Mouse (Mus musculus) MEL (cell line): ENCODE results near the gene Gstp2. TPM values are rescaled to one million over a fixed set of nuclear protein-coding genes. Genes with fewer than 3 reads are reported as not detected.
A peak's percentile ranks its signal among the peaks of the same experiment; 100 is the strongest.

Source experiments
- DNase-seq: peaks from one replicate; pipeline ENCODE4 v3.0.0; 2011; ENCODE audit warnings: low read depth, low spot score
- H3K27ac ChIP-seq: 2 replicates; pipeline ENCODE4 v1.5.1; 2012; ENCODE audit warnings: low read depth, mild to moderate bottlenecking, control low read depth, low read length, moderate library complexity; ENCODE audit not compliant: control insufficient read depth
- H3K27me3 ChIP-seq, 2 experiments: fragments of 150-350 bp in 1 of 2; sonication (generic) in 1 of 2; 2 replicates each; pipeline ENCODE4 v1.6.1; 2012; ENCODE audit warnings: low read length in 2 of 2, mild to moderate bottlenecking in 2 of 2, improper control_type of control experiment in 1 of 2, moderate library complexity in 1 of 2; ENCODE audit not compliant: insufficient read depth in 2 of 2, control insufficient read depth in 1 of 2
- H3K36me3 ChIP-seq, 2 experiments: 2 replicates each; pipeline ENCODE4 v1.6.1; 2012 to 2014; ENCODE audit warnings: low read length in 2 of 2, improper control_type of control experiment in 1 of 2, inconsistent platforms in 1 of 2, mild to moderate bottlenecking in 1 of 2; ENCODE audit not compliant: insufficient read depth in 2 of 2, control insufficient read depth in 1 of 2
- H3K4me1 ChIP-seq, 2 experiments: fragments of 150-350 bp in 1 of 2; sonication (generic) in 1 of 2; 2 replicates each; pipeline ENCODE4 v1.6.1; 2012; ENCODE audit warnings: low read length in 2 of 2, improper control_type of control experiment in 1 of 2, mild to moderate bottlenecking in 1 of 2; ENCODE audit not compliant: insufficient read depth in 2 of 2, control insufficient read depth in 1 of 2
- H3K4me3 ChIP-seq, 2 experiments: fragments of 150-350 bp in 1 of 2; sonication (generic) in 1 of 2; 2 replicates each; pipeline ENCODE4 v1.5.1; 2012; ENCODE audit warnings: low read depth in 2 of 2, low read length in 2 of 2, mild to moderate bottlenecking in 2 of 2, moderate library complexity in 2 of 2, control low read depth in 1 of 2, improper control_type of control experiment in 1 of 2; ENCODE audit not compliant: control insufficient read depth in 1 of 2, insufficient read depth in 1 of 2
- H3K79me2 ChIP-seq: 2 replicates; pipeline ENCODE4 v1.6.1; 2012; ENCODE audit warnings: mild to moderate bottlenecking, low read length, moderate library complexity; ENCODE audit not compliant: control insufficient read depth, poor library complexity, insufficient read depth
- H3K9ac ChIP-seq: 2 replicates; pipeline ENCODE4 v1.6.1; 2012; ENCODE audit warnings: low read depth, mild to moderate bottlenecking, control low read depth, low read length, moderate library complexity; ENCODE audit not compliant: control insufficient read depth, poor library complexity, severe bottlenecking
- H3K9me3 ChIP-seq: fragments of 150-350 bp; sonication (generic); replicated peaks from 2 replicates; pipeline ENCODE4 v1.6.1; 2012; ENCODE audit warnings: mild to moderate bottlenecking, low read length, improper control_type of control experiment, moderate library complexity; ENCODE audit not compliant: insufficient read depth
- CHD1 ChIP-seq: IDR thresholded peaks from 2 replicates; pipeline ENCODE4 v1.6.1; 2012; ENCODE audit warnings: low read depth, mild to moderate bottlenecking, inconsistent platforms, low read length, improper control_type of control experiment
- CTCF ChIP-seq, 3 experiments: IDR thresholded peaks in 2 of 3; conservative IDR thresholded peaks in 1 of 3; 2 replicates each; pipeline ENCODE4 v1.5.1; 2011 to 2012; ENCODE audit warnings: low read length in 3 of 3, low read depth in 2 of 3, mild to moderate bottlenecking in 2 of 3, improper control_type of control experiment in 1 of 3, inconsistent platforms in 1 of 3, mixed read lengths in 1 of 3, moderate library complexity in 1 of 3; ENCODE audit not compliant: control insufficient read depth in 1 of 3, insufficient read depth in 1 of 3, poor library complexity in 1 of 3, severe bottlenecking in 1 of 3
- E2F4 ChIP-seq: IDR thresholded peaks from 2 replicates; pipeline ENCODE4 v1.6.1; 2011; ENCODE audit warnings: low read depth, low read length, improper control_type of control experiment, borderline replicate concordance
- ETS1 ChIP-seq: IDR thresholded peaks from 2 replicates; pipeline ENCODE4 v1.6.1; 2012; ENCODE audit warnings: low read depth, mild to moderate bottlenecking, inconsistent platforms, low read length, improper control_type of control experiment, moderate library complexity
- GATA1 ChIP-seq: IDR thresholded peaks from 2 replicates; pipeline ENCODE4 v1.6.1; 2011; ENCODE audit warnings: low read depth, low read length, improper control_type of control experiment
- KAT2A ChIP-seq: conservative IDR thresholded peaks from 2 replicates; pipeline ENCODE4 v1.6.1; 2012; ENCODE audit warnings: low read depth, low read length, improper control_type of control experiment, inconsistent platforms
- MAZ ChIP-seq: IDR thresholded peaks from 2 replicates; pipeline ENCODE4 v1.6.1; 2012; ENCODE audit warnings: low read depth, mild to moderate bottlenecking, inconsistent platforms, low read length, improper control_type of control experiment
- MEF2A ChIP-seq: IDR thresholded peaks from 2 replicates; pipeline ENCODE4 v1.6.1; 2014; ENCODE audit warnings: low read depth, mild to moderate bottlenecking, inconsistent platforms, low read length, improper control_type of control experiment; ENCODE audit not compliant: poor library complexity, insufficient replicate concordance, severe bottlenecking; ENCODE audit errors: extremely low read depth
- MXI1 ChIP-seq: IDR thresholded peaks from 2 replicates; pipeline ENCODE4 v1.6.1; 2011; ENCODE audit warnings: mild to moderate bottlenecking, low read depth, low read length, improper control_type of control experiment
- NELFE ChIP-seq: IDR thresholded peaks from 2 replicates; pipeline ENCODE4 v1.6.1; 2011; ENCODE audit warnings: low read depth, low read length, improper control_type of control experiment
- POLR2A ChIP-seq, 2 experiments: IDR thresholded peaks; 2 replicates each; pipeline ENCODE4 v1.6.1; 2011 to 2012; ENCODE audit warnings: low read length in 2 of 2, mild to moderate bottlenecking in 2 of 2, control low read depth in 1 of 2, improper control_type of control experiment in 1 of 2, low read depth in 1 of 2, moderate library complexity in 1 of 2; ENCODE audit not compliant: control insufficient read depth in 1 of 2, insufficient read depth in 1 of 2, poor library complexity in 1 of 2
- POLR2AphosphoS2 ChIP-seq: IDR thresholded peaks from 2 replicates; pipeline ENCODE4 v1.6.1; 2011; ENCODE audit warnings: low read length, improper control_type of control experiment
- POLR2AphosphoS5 ChIP-seq: IDR thresholded peaks from 2 replicates; pipeline ENCODE4 v1.6.1; 2012; ENCODE audit warnings: low read depth, borderline replicate concordance, mild to moderate bottlenecking, inconsistent platforms, low read length, moderate library complexity, mixed read lengths
- RAD21 ChIP-seq: IDR thresholded peaks from 2 replicates; pipeline ENCODE4 v1.6.1; 2011; ENCODE audit warnings: mild to moderate bottlenecking, low read depth, low read length, improper control_type of control experiment
- SIN3A ChIP-seq: IDR thresholded peaks from 2 replicates; pipeline ENCODE4 v1.6.1; 2012; ENCODE audit warnings: low read length, improper control_type of control experiment, inconsistent platforms
- SMC3 ChIP-seq: IDR thresholded peaks from 2 replicates; pipeline ENCODE4 v1.6.1; 2011; ENCODE audit warnings: low read depth, low read length, improper control_type of control experiment
- TCF12 ChIP-seq: IDR thresholded peaks from 2 replicates; pipeline ENCODE4 v1.6.1; 2014; ENCODE audit warnings: low read depth, mild to moderate bottlenecking, inconsistent platforms, low read length, improper control_type of control experiment, moderate library complexity
- UBTF ChIP-seq: IDR thresholded peaks from 2 replicates; pipeline ENCODE4 v1.6.1; 2012; ENCODE audit warnings: low read depth, mild to moderate bottlenecking, inconsistent platforms, low read length, improper control_type of control experiment, moderate library complexity, borderline replicate concordance; ENCODE audit not compliant: insufficient read depth
- USF1 ChIP-seq: IDR thresholded peaks from 2 replicates; pipeline ENCODE4 v1.6.1; 2014; ENCODE audit warnings: low read depth, mild to moderate bottlenecking, inconsistent platforms, low read length, improper control_type of control experiment, moderate library complexity
- ZC3H11A ChIP-seq: IDR thresholded peaks from 2 replicates; pipeline ENCODE4 v1.6.1; 2012; ENCODE audit warnings: low read depth, mild to moderate bottlenecking, inconsistent platforms, low read length, improper control_type of control experiment
- polyA plus RNA-seq, 2 experiments: library from polyadenylated mRNA; stranded (reverse) in 1 of 2; unstranded in 1 of 2; fragments of >175 nt in 1 of 2; fragments of >200 nt in 1 of 2; gene quantifications; 2 replicates each; pipeline versions ENCODE4 v1.2.1 to v1.2.4; 2012; ENCODE audit warnings: low replicate concordance in 2 of 2, low read depth in 1 of 2; ENCODE audit not compliant: insufficient read length in 2 of 2, insufficient read depth in 1 of 2, missing spikeins in 1 of 2
- total RNA-seq: library from RNA; depleted of rRNA; stranded (reverse); fragments of 300-350 nt; gene quantifications from 2 replicates; pipeline ENCODE4 v1.2.3, GENCODE M21; 2012

Gstp2 gene
- total and polyA plus RNA-seq, 3 experiments = 0.65 to 7.4 TPM; not detected in 1

GRCm38 (mm10) chr19:4084984-4085383 lies 39.2 kb upstream of the Gstp2 start:
- TF ChIP-seq CTCF (IDR thresholded peaks at IDR 0.05 in 2 of 3, conservative IDR thresholded peaks at IDR 0.05 in 1 of 3; ENCODE audit: control insufficient read depth in 1 of 3, insufficient read depth in 1 of 3, low read depth in 2 of 3, low read length in 3 of 3, poor library complexity in 1 of 3, severe bottlenecking in 1 of 3) (peak in 1 of 3 experiments; percentile 23; a peak in 2 of 6 replicates), ZC3H11A (peak; percentile 12; the same call in 1 of the 2 replicates), RAD21 (peak; percentile 21), KAT2A (no peak), SMC3 (0 out of 2 replicates have a peak, but pooled peaks have one; percentile 22), CHD1 (no peak)
- DNase-seq = no peak
- Histone ChIP-seq H3K27me3 (no peaks in the 10 kb centered on the region; a peak in 2 of 4 replicates), H3K79me2 (no peaks in the 10 kb centered on the region), H3K4me1 (no peaks in the 10 kb centered on the region), H3K9ac (no peak overlapping the region), H3K9me3 (no peaks in the 10 kb centered on the region), H3K36me3 (no peaks in the 10 kb centered on the region), H3K4me3 (no peak overlapping the region), H3K27ac (no peak overlapping the region)

DNA sequence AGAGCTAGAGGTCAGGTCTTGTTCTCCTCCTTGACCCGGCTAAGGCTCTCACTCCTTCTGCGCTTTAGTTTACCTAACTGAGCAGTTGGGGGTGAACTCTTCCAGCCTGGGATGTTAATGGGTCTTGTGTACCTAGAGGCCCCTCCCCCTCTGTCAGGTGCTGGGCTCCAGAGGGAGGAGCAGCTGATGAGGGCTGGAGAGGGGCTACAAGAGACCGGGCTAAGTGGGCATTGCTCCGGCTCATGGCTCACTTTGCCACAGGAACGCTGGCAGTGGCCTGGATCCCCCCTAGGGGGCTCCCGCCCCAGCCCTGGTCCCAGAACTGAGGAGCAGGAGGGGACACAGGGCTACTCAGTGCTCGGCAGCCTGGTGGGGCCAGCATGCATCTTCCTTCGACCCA lies 38.0 kb upstream of the Gstp2 start:
- peaks cover 0 to 1% of the 10 kb centered on the region in 2 experiments; a peak in 2 of 4 replicates for H3K27me3 ChIP-seq
- peaks cover 0 to 5% of the 10 kb centered on the region in 2 experiments; a peak in 1 of 4 replicates for H3K4me1 ChIP-seq
- H3K9ac ChIP-seq = no peak overlapping the region

DNA sequence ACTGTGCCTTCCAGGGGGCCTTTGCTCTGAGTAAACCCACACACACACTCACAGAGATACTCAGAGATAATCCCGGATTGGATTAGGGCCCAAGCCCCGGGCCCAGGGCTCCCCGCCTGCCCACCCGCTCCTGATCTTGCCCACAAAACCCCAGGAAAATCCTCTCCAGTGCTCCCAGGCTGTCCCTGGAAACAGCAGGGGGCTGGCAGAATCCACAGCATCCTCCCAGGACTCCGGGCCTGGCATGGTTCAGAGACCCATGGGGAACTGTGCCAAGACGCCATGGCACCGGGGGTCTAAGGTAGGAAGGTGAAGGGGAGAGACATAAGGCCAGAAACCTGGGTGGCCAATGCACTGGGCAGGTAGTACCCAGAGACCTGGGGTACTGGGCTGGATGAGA lies 37.5 kb upstream of the Gstp2 start:
- TF ChIP-seq SMC3 = no peak
- TF ChIP-seq MEF2A = no peak
- TF ChIP-seq MXI1 = no peak
- no peak for TF ChIP-seq MAZ
- no peak for TF ChIP-seq CTCF (IDR thresholded peaks at IDR 0.05 in 2 of 3, conservative IDR thresholded peaks at IDR 0.05 in 1 of 3; ENCODE audit: control insufficient read depth in 1 of 3, insufficient read depth in 1 of 3, low read depth in 2 of 3, low read length in 3 of 3, poor library complexity in 1 of 3, severe bottlenecking in 1 of 3)
- no peak for TF ChIP-seq NELFE
- TF ChIP-seq TCF12 = no peak
- no peak for TF ChIP-seq SIN3A
- no peak for TF ChIP-seq KAT2A
- no peak for TF ChIP-seq UBTF
- no peak for TF ChIP-seq POLR2AphosphoS2
- TF ChIP-seq POLR2A (IDR thresholded peaks at IDR 0.05; ENCODE audit: control insufficient read depth in 1 of 2, insufficient read depth in 1 of 2, low read depth in 1 of 2, low read length in 2 of 2, poor library complexity in 1 of 2) = no peak
- TF ChIP-seq GATA1 = no peak
- no peak for TF ChIP-seq USF1
- TF ChIP-seq ETS1 = no peak
- TF ChIP-seq POLR2AphosphoS5 = no peak
- TF ChIP-seq E2F4 = no peak
- Histone ChIP-seq H3K9ac (no peak overlapping the region), H3K27ac (no peak overlapping the region), H3K9me3 (no peaks in the 10 kb centered on the region), H3K27me3 (peaks cover 0 to 1% of the 10 kb centered on the region in 2 experiments; a peak in 2 of 4 replicates), H3K36me3 (no peaks in the 10 kb centered on the region), H3K4me1 (peaks cover 0 to 5% of the 10 kb centered on the region in 2 experiments; a peak in 1 of 4 replicates), H3K79me2 (no peaks in the 10 kb centered on the region), H3K4me3 (no peak overlapping the region)
- DNase-seq = no peak

More for the DNA sequence above, 38.0 kb upstream of the Gstp2 start:
- H3K36me3 ChIP-seq = no peaks in the 10 kb centered on the region
- no peak for DNase-seq
- TF ChIP-seq CTCF (IDR thresholded peaks at IDR 0.05 in 2 of 3, conservative IDR thresholded peaks at IDR 0.05 in 1 of 3; ENCODE audit: control insufficient read depth in 1 of 3, insufficient read depth in 1 of 3, low read depth in 2 of 3, low read length in 3 of 3, poor library complexity in 1 of 3, severe bottlenecking in 1 of 3) (peak in 2 of 3 experiments; percentile 0 to 10; a peak in 1 of 6 replicates), NELFE (no peak)
- H3K4me3 ChIP-seq = no peak overlapping the region
- H3K27ac ChIP-seq = no peak overlapping the region
- no peaks in the 10 kb centered on the region for H3K79me2 ChIP-seq
- H3K9me3 ChIP-seq = no peaks in the 10 kb centered on the region
